Mouse (Mus musculus): ENCODE measurements at regions not wholly inside any gene's neighbourhood (a gene's known extent, or its start where the extent isn't known, plus 50 kb on each side); places are given as distances from the start of the nearest gene placed in this dataset.

DNA sequence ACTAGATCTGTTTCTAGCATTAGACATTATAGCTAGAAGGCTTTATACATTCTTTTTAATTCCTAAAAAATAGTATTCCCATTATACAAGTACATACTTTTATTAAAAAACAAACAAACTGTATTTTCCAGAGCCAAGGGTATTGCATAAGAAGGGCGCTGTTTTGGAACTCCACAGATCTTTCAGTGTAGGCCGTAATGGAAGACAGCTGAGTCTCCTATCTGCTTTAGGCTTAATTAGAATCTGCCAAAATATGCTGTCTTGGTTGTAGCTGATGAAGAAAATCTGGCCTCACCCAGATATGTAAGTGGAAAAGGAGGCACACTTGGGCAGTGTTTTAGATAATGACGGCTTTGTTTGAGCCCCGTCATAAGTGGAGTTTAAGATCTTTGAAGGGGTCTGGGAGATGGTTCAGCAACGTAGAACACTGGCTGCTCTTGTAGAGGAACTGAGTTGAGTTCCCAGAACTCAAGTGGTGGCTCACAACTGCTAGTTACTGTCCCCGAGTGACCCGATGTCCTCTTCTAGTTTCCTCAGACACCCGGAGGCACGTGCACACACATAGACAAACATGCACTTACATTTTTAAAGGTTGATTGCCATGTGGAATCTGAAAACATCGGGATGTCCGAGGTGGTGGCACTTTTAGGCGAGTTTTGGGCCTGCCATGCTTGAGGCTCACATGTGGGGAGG is 118.6 kb upstream of the Spata13 start:
- TF ChIP-seq CTCF (IDR thresholded peaks at IDR 0.05; ENCODE audit: low read depth) (no peak), EP300 (optimal IDR thresholded peaks at IDR 0.05) (no peak)
